Mouse (Mus musculus): ENCODE measurements around the gene Spns3. TPM values are rescaled to one million over a fixed set of nuclear protein-coding genes. Genes with fewer than 3 reads are reported as not detected.

Gene Spns3
- total and polyA plus RNA-seq, 3 experiments, result 5.2 to 12.7 TPM; not detected in 1

GRCm38 (mm10) chr11:72489397-72489796 lies 60.9 kb downstream of the Spns3 start:
- Histone ChIP-seq H3K27ac (ENCODE audit: control insufficient read depth, low read depth, low read length) (no peak overlapping the region), H3K79me2 (ENCODE audit: control insufficient read depth, insufficient read depth, low read length, poor library complexity) (no peaks in the 10 kb centered on the region), H3K9me3 (replicated peaks; ENCODE audit: insufficient read depth, low read length) (no peaks in the 10 kb centered on the region), H3K9ac (ENCODE audit: control insufficient read depth, low read depth, low read length, poor library complexity, severe bottlenecking) (peak overlapping the region; percentile 23), H3K36me3 (ENCODE audit: control insufficient read depth in 1 of 2, insufficient read depth in 2 of 2, low read length in 2 of 2) (peaks cover 0 to 8% of the 10 kb centered on the region in 2 experiments; a peak in 2 of 4 replicates), H3K4me3 (ENCODE audit: control insufficient read depth in 1 of 2, insufficient read depth in 1 of 2, low read depth in 2 of 2, low read length in 2 of 2) (peak overlapping the region; percentile 21 to 51; a peak in 3 of 4 replicates), H3K27me3 (ENCODE audit: control insufficient read depth in 1 of 2, insufficient read depth in 2 of 2, low read length in 2 of 2) (peaks cover 0 to 9% of the 10 kb centered on the region in 2 experiments; a peak in 2 of 4 replicates), H3K4me1 (ENCODE audit: control insufficient read depth in 1 of 2, insufficient read depth in 2 of 2, low read length in 2 of 2) (peaks cover 0 to 20% of the 10 kb centered on the region in 2 experiments; a peak in 2 of 4 replicates)
- TF ChIP-seq CHD2 (IDR thresholded peaks at IDR 0.05; ENCODE audit: low read length) (no peak), CHD1 (IDR thresholded peaks at IDR 0.05; ENCODE audit: low read depth, low read length) (no peak), SMC3 (IDR thresholded peaks at IDR 0.05; ENCODE audit: low read depth, low read length) (no peak), SIN3A (IDR thresholded peaks at IDR 0.05; ENCODE audit: low read length) (no peak), ZNF384 (IDR thresholded peaks at IDR 0.05; ENCODE audit: low read depth, low read length) (no peak)
- DNase-seq (ENCODE audit: low read depth, low spot score), result no peak

DNA sequence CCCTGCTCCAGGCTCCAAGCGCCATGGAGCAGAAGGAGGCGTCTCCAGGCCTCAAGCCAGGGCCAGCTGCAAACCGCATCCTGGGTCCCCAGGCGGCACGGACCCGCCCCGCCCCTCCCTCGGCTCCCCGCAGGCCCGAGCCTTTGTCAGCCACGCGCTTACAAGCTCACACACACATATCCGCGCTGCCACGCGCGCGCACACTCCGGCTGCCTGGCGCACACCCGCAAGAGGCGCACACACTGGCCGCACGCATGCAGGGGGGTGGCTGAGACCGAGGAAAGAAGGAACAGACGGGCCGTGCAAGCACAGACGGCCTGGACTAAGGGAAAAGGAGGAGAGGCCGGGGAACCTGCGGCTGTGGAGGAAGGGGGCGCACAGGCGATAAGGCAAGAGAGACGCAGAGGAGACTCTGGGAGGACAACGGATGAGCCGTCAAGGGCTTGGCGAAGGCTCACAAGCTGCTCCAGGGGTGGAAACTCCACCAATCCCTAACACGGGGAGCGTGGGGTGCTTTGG lies 61.5 kb downstream of the Spns3 start:
- DNase-seq (ENCODE audit: low read depth, low spot score), result peak; percentile 58
- no peaks in the 10 kb centered on the region for H3K9me3 ChIP-seq (replicated peaks; ENCODE audit: insufficient read depth, low read length)

GRCm38 (mm10) chr11:72487739-72488138 lies 62.6 kb downstream of the Spns3 start:
- peaks cover 0 to 8% of the 10 kb centered on the region in 2 experiments; a peak in 2 of 4 replicates for H3K36me3 ChIP-seq (ENCODE audit: control insufficient read depth in 1 of 2, insufficient read depth in 2 of 2, low read length in 2 of 2)
- peaks cover 0 to 20% of the 10 kb centered on the region in 2 experiments; a peak in 2 of 4 replicates for H3K4me1 ChIP-seq (ENCODE audit: control insufficient read depth in 1 of 2, insufficient read depth in 2 of 2, low read length in 2 of 2)
- H3K9ac ChIP-seq (ENCODE audit: control insufficient read depth, low read depth, low read length, poor library complexity, severe bottlenecking), result no peak overlapping the region
- H3K27me3 ChIP-seq (ENCODE audit: control insufficient read depth in 1 of 2, insufficient read depth in 2 of 2, low read length in 2 of 2), result peaks cover 0 to 9% of the 10 kb centered on the region in 2 experiments; a peak in 2 of 4 replicates
- H3K4me3 ChIP-seq (ENCODE audit: control insufficient read depth in 1 of 2, insufficient read depth in 1 of 2, low read depth in 2 of 2, low read length in 2 of 2), result no peak overlapping the region
- H3K9me3 ChIP-seq (replicated peaks; ENCODE audit: insufficient read depth, low read length), result no peaks in the 10 kb centered on the region
- DNase-seq (ENCODE audit: low read depth, low spot score), result peak; percentile 47
- TF ChIP-seq SIN3A (IDR thresholded peaks at IDR 0.05; ENCODE audit: low read length) (no peak), HCFC1 (IDR thresholded peaks at IDR 0.05; ENCODE audit: low read depth, low read length) (no peak), CHD2 (IDR thresholded peaks at IDR 0.05; ENCODE audit: low read length) (no peak), USF2 (IDR thresholded peaks at IDR 0.05; ENCODE audit: borderline replicate concordance in 1 of 2, insufficient read depth in 1 of 2, low read depth in 1 of 2, low read length in 2 of 2) (no peak)
- no peak overlapping the region for H3K27ac ChIP-seq (ENCODE audit: control insufficient read depth, low read depth, low read length)
- no peaks in the 10 kb centered on the region for H3K79me2 ChIP-seq (ENCODE audit: control insufficient read depth, insufficient read depth, low read length, poor library complexity)

More for the DNA sequence above, 61.5 kb downstream of the Spns3 start:
- H3K4me1 ChIP-seq (ENCODE audit: control insufficient read depth in 1 of 2, insufficient read depth in 2 of 2, low read length in 2 of 2), result peaks cover 0 to 20% of the 10 kb centered on the region in 2 experiments; a peak in 2 of 4 replicates
- H3K36me3 ChIP-seq (ENCODE audit: control insufficient read depth in 1 of 2, insufficient read depth in 2 of 2, low read length in 2 of 2), result peaks cover 0 to 8% of the 10 kb centered on the region in 2 experiments; a peak in 2 of 4 replicates
- H3K27me3 ChIP-seq (ENCODE audit: control insufficient read depth in 1 of 2, insufficient read depth in 2 of 2, low read length in 2 of 2), result peaks cover 0 to 9% of the 10 kb centered on the region in 2 experiments; a peak in 2 of 4 replicates
- no peak for TF ChIP-seq JUND (IDR thresholded peaks at IDR 0.05; ENCODE audit: low read depth, low read length)
- no peak for TF ChIP-seq SIN3A (IDR thresholded peaks at IDR 0.05; ENCODE audit: low read length)
- TF ChIP-seq RCOR1 (IDR thresholded peaks at IDR 0.05; ENCODE audit: low read depth, low read length), result no peak
- TF ChIP-seq POLR2AphosphoS2 (IDR thresholded peaks at IDR 0.05; ENCODE audit: low read length), result no peak
- TF ChIP-seq ZC3H11A (IDR thresholded peaks at IDR 0.05; ENCODE audit: low read depth, low read length), result no peak
- no peak for TF ChIP-seq KAT2A (conservative IDR thresholded peaks at IDR 0.05; ENCODE audit: low read depth, low read length)
- TF ChIP-seq GABPA (IDR thresholded peaks at IDR 0.05; ENCODE audit: low read depth, low read length), result no peak
- TF ChIP-seq TCF12 (IDR thresholded peaks at IDR 0.05; ENCODE audit: low read depth, low read length), result no peak
- no peak for TF ChIP-seq NELFE (IDR thresholded peaks at IDR 0.05; ENCODE audit: low read depth, low read length)
- TF ChIP-seq ZKSCAN1 (IDR thresholded peaks at IDR 0.05; ENCODE audit: low read depth, low read length), result no peak
- no peak for TF ChIP-seq CHD1 (IDR thresholded peaks at IDR 0.05; ENCODE audit: low read depth, low read length)
- TF ChIP-seq POLR2AphosphoS5 (IDR thresholded peaks at IDR 0.05; ENCODE audit: borderline replicate concordance, low read depth, low read length), result no peak
- TF ChIP-seq TBP (IDR thresholded peaks at IDR 0.05; ENCODE audit: low read depth, low read length), result no peak
- no peak for TF ChIP-seq TAL1 (IDR thresholded peaks at IDR 0.05; ENCODE audit: low read length)
- no peak overlapping the region for H3K27ac ChIP-seq (ENCODE audit: control insufficient read depth, low read depth, low read length)
- peak overlapping the region; percentile 23; the same call in 1 of the 2 replicates for H3K9ac ChIP-seq (ENCODE audit: control insufficient read depth, low read depth, low read length, poor library complexity, severe bottlenecking)
- H3K79me2 ChIP-seq (ENCODE audit: control insufficient read depth, insufficient read depth, low read length, poor library complexity), result no peaks in the 10 kb centered on the region
- peak overlapping the region in 1 of 2 experiments; percentile 51; a peak in 2 of 4 replicates for H3K4me3 ChIP-seq (ENCODE audit: control insufficient read depth in 1 of 2, insufficient read depth in 1 of 2, low read depth in 2 of 2, low read length in 2 of 2)

All from MEL (cell line).